Mouse (Mus musculus) monocyte, adult 5-6 weeks (primary cell): ENCODE data around the gene Prkab2. TPM values are rescaled to one million over a fixed set of nuclear protein-coding genes. Genes with fewer than 3 reads are reported as not detected.

Experiments
- ATAC-seq: fragments of 153-309, 156-312 bp; replicated peaks from 2 replicates; pipeline ENCODE4 v1.8.0; 2017; ENCODE audit warnings: mild to moderate bottlenecking; ENCODE audit not compliant: low TSS enrichment, insufficient number of reproducible peaks, severe bottlenecking, poor library complexity, low FRiP score
- total RNA-seq: library from RNA; stranded (forward); fragments of 200-1000, 200-491, 200-594 nt; gene quantifications from 3 replicates; pipeline ENCODE4 v1.2.3, GENCODE M21; 2017

Gene Prkab2
- total RNA-seq, 1 experiment from 2014 or later, result 16.1 TPM

DNA sequence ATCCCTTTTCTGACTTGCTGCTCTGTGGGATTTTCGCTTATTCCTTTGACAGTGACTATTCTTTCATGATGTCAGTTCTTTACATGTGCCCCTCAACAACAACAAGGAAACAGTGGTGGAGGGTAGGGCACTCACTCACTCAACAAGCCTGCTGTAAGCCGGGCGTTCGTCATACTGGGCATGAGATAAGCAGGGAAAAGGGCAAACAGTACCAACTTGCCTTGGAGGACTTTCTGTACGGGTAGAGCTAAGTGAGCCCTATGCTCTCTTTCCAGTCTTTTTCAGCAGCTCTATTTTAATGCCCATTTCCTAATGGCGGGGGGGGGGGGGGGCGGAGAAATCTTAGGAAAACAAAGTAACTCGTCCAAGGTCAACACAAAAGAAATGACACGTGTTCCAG is 16.0 kb upstream of the Prkab2 start:
- no peak for ATAC-seq

DNA sequence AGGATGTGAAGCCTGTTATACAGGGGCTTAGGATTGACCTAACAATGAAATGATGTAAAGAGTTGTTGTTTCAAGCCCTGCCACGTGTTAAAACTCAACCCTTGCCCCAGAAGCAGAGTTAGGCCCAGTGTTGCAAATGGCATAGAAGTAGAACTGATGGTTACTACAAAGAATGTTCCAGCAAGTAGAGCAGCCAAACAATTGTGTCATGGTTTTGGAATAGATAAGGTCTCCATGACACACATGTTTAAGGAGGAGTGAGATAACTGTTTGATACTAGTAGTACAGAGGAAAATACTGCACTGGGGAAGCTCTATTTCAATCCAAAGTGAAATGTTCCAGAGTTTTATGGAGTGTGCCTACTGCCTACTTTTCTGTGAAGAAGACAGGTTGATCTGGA is 9.5 kb upstream of the Prkab2 start:
- ATAC-seq, result no peak

GRCm38 (mm10) chr3:97649022-97649421 is 9.0 kb upstream of the Prkab2 start:
- ATAC-seq, result no peak

GRCm38 (mm10) chr3:97649469-97649868 is 8.5 kb upstream of the Prkab2 start:
- no peak for ATAC-seq

DNA sequence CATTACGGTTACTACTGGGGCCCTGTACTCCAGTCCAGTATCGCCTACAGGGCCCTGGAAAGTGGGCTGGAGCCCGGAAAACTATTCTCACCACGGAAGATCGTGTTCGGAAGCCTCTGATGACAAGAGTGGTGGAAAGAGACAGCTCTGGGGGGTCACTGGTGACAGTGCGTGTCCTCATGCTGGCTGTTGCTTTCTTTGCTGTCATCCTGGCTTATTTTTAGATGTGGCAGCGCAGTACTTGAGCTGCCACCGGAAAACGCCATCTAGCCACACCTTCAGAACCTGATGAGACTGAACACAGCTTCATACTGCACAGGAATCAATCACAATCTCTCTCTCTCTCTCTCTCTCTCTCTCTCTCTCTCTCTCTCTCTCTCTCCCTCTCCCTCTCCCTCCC is 6.4 kb upstream of the Prkab2 start:
- ATAC-seq, result no peak

DNA sequence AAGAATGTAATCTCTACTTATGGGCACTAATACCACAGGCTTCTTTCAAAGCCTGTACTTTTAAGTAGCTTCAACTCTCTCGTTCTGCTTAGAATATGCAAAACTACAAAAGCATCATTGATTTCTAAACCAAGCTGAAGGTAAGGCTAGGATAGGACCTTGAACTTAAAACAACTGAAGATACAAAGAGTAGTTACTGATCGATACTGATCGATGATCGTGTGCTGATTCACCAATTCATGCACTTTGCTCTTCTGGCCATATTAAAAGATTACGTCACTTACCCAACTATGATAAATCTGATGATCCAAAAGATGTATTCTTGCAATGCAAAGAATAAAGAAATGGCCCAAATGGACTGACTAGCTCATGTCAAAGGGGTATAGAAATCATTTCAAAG is 4.2 kb upstream of the Prkab2 start:
- no peak for ATAC-seq

GRCm38 (mm10) chr3:97654901-97655300 is 3.1 kb upstream of the Prkab2 start:
- no peak for ATAC-seq

GRCm38 (mm10) chr3:97658426-97659193 is 617 bp downstream of the Prkab2 start:
- ATAC-seq, result no peak

GRCm38 (mm10) chr3:97659746-97660145 is 1.8 kb downstream of the Prkab2 start:
- ATAC-seq, result no peak

DNA sequence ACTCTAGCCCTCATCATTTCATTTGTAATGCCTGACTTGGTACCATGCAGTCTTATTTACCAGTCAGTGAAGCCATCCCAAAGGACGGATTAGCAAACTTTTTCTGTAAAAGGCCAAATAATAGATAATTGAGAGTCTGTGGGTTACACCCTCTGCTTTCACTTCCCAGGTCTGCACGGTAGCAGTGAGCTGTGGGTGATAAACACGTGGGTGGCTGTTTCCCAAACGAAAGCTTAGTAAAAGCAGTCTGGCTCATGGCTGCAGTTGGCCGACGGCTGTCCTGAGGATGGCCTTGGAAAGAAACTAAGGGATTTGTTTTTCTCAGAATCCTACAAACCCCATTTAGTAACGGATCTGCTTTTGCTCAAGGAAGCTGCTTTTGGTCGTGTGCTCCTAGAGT is 3.2 kb downstream of the Prkab2 start:
- ATAC-seq, result peak; percentile 57

DNA sequence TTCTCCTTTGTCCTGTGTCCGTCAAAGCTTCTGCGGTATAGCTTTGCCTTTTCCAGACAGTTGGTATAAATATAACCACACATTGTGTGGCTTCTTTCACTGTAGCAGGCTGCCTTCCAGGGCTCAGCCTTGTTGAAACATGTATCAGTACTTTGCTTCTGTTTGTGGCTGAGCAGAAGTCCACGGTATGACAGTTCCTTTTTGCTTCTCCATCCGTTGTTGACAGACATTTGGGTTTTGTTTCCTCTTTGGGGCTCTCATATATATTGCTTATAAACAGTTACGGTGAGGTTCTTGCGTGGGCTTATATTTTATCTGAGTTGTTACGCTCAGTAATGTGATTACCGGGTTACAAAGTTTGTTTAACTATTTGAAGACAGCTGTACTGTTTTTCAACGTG is 7.5 kb downstream of the Prkab2 start:
- peak; percentile 31; the same call in 1 of the 2 replicates for ATAC-seq

GRCm38 (mm10) chr3:97666154-97666553 is 8.2 kb downstream of the Prkab2 start:
- no peak for ATAC-seq

DNA sequence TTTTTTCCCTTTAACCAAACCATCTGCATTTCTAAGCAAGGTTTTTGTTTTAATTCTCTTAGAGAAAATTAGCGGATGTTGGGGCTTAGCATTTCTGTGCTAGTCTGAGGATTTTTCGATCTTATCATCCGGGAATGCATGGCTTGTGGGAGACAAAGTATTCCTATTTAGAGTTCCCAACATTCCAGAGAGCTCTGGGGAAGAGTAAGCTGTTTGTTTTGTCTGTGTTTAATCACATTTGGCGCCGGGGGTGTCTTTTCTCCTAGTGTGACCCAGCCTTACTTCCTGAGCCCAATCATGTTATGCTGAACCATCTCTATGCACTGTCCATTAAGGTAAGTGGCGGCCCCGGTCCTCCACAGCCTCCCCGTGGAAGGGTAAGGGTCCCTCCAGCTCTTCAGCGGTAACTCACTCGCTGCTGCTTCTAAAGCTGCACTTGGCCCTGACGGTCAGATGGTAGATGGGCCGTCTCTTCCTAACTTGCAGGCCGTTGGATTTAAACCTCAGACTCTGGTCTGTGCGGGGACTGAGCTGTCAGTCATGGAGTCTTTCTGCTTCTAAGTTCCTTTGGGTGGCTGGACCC is 9.2 kb downstream of the Prkab2 start:
- ATAC-seq, result no peak

GRCm38 (mm10) chr3:97674644-97675110 is 16.7 kb downstream of the Prkab2 start, which contains the start of gene Gm17651:
Gm17651 (minus strand) TSS chr3:97674694.
- ATAC-seq, result no peak

DNA sequence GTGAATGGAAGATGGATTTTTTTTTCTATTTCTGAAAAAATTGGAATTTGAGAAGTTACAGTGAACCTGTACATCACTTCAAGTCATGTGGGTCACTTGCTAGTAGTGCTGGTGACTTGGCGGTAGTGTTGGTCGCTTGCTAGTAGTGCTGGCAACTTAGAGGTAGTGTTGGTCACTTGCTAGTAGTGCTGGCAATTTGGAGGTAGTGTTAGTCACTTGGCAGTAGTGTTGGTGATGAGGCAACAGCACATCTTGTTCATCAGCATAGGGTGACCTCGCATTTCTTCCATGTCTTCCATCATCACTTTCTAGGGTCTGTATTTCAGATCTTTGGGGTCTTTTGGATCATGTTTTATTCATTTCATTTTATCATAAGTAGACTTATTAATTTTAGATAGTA is 18.1 kb downstream of the Prkab2 start:
- ATAC-seq, result no peak

DNA sequence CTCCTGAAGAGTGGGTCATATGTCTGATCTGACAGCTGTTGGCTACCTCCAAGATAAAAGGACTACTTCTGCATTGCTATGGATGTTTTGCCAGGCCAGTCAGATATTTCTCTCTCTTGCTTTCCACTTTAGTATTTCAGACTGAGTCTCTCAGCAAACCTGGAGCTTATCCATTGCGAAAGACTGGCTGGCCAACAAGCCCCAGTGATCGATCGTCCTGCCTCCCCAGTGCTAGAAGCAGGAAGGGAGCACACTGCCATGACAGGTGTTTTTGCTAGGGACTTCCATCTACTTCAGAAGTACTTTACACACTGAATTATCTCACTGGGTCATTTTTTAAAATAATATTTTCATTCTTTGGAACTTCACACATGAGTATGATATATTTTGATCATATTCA is 20.4 kb downstream of the Prkab2 start:
- ATAC-seq, result no peak

- ATAC-seq, result peak; percentile 80
Measured at GRCm38 (mm10) chr3:97680631-97681320, 22.8 kb downstream of the Prkab2 start.

- peak; percentile 72 for ATAC-seq
Measured at GRCm38 (mm10) chr3:97681321-97682158, 23.5 kb downstream of the Prkab2 start.

DNA sequence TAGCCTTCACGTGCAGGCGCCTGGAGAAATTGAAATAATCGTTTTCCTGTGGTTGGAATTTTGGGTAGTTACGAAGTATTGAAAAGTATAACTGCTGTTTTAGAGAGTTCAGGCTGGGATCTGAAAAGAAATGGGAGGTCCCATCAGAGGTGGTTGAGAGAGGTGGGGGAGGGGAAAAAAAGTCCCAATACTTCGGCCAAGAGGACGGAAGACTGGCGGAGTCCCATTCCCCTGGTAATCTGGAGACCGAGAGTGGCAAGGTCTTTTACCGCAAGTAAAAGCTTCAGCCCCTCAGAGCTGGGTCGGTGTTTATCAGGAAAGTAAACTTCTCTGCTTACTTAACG is 24.1 kb downstream of the Prkab2 start:
- no peak for ATAC-seq
